Mouse (Mus musculus) liver, embryonic 11.5 days (tissue): Measurements from ENCODE around the gene Fanci. TPM values are rescaled to one million over a fixed set of nuclear protein-coding genes. Genes with fewer than 3 reads are reported as not detected.

Experiments used
- ATAC-seq: fragments of 200-750 bp; cut with Nextera tagmentation; replicated peaks from 2 replicates; pipeline ENCODE4 v1.8.0; 2017; ENCODE audit warnings: moderate number of reproducible peaks, mild to moderate bottlenecking, moderate TSS enrichment, moderate library complexity; ENCODE audit not compliant: low FRiP score
- DNase-seq: peaks from one replicate; pipeline ENCODE4 v3.0.0-alpha.2; 2017; ENCODE audit warnings: low spot score
- H3K27ac ChIP-seq: fragments of 300-500 bp; sonication (generic); 2 replicates; pipeline ENCODE4 v1.5.1; 2014; ENCODE audit warnings: mild to moderate bottlenecking, low read depth, low read length, control low read depth
- H3K27me3 ChIP-seq: fragments of 300-500 bp; sonication (generic); replicated peaks from 2 replicates; pipeline ENCODE4 v1.6.1; 2014; ENCODE audit warnings: low read length, mixed read lengths; ENCODE audit not compliant: control insufficient read depth, insufficient read depth
- H3K36me3 ChIP-seq: fragments of 300-500 bp; sonication (generic); 2 replicates; pipeline ENCODE4 v1.6.1; 2014; ENCODE audit warnings: mild to moderate bottlenecking, low read length, moderate library complexity, mixed read lengths; ENCODE audit not compliant: control insufficient read depth, insufficient read depth
- H3K4me1 ChIP-seq: fragments of 300-500 bp; sonication (generic); replicated peaks from 2 replicates; pipeline ENCODE4 v1.6.1; 2014; ENCODE audit warnings: low read length, mixed read lengths; ENCODE audit not compliant: control insufficient read depth, insufficient read depth
- H3K4me2 ChIP-seq: fragments of 300-500 bp; sonication (generic); 2 replicates; pipeline ENCODE4 v1.6.1; 2014; ENCODE audit warnings: mild to moderate bottlenecking, control low read depth, moderate library complexity
- H3K4me3 ChIP-seq: fragments of 300-500 bp; sonication (generic); 2 replicates; pipeline ENCODE4 v1.5.1; 2014; ENCODE audit warnings: low read depth, low read length, control low read depth
- H3K9ac ChIP-seq: fragments of 300-500 bp; sonication (generic); 2 replicates; pipeline ENCODE4 v1.6.1; 2014; ENCODE audit warnings: low read depth, low read length, control low read depth
- H3K9me3 ChIP-seq: fragments of 300-500 bp; sonication (generic); 2 replicates; pipeline ENCODE4 v1.6.1; 2016; ENCODE audit warnings: low read length, inconsistent platforms, mixed read lengths; ENCODE audit not compliant: control insufficient read depth
- WGBS: fragments of 180-500 bp; shearing (Covaris S2); extraction: QIAGEN DNeasy Blood & Tissue Kit; methylation state at CpG from one replicate; pipeline ENCODE4 v1.1.7; 2014; 5-methylcytosine and 5-hydroxymethylcytosine counted together
- polyA plus RNA-seq: library from polyadenylated mRNA; unstranded; fragments of >200 nt; fragmentation: Nextera tagmentation; extraction: Ambion mirVana; gene quantifications from 2 replicates; pipeline ENCODE4 v1.2.1, GENCODE M21; 2014

Fanci gene
- polyA plus RNA-seq, 1 experiment from 2014 or later = 17.2 TPM

GRCm38 (mm10) chr7:79497701-79498115 is 106.0 kb downstream of the Fanci start:
- Histone ChIP-seq H3K9me3 (no peaks in the 10 kb centered on the region), H3K9ac (no peak overlapping the region), H3K4me2 (no peak overlapping the region), H3K27ac (no peak overlapping the region), H3K4me1 (no peaks in the 10 kb centered on the region), H3K36me3 (no peaks in the 10 kb centered on the region), H3K4me3 (no peak overlapping the region), H3K27me3 (peaks cover 86% of the 10 kb centered on the region)
- DNase-seq (no peak), ATAC-seq (no peak)
- WGBS = 3% methylated on average over 20 of the region's 20 CpGs

- Histone ChIP-seq H3K4me3 (no peak overlapping the region), H3K36me3 (no peaks in the 10 kb centered on the region), H3K9ac (no peak overlapping the region), H3K27ac (no peak overlapping the region), H3K27me3 (peaks cover 93% of the 10 kb centered on the region), H3K9me3 (no peaks in the 10 kb centered on the region), H3K4me2 (no peak overlapping the region), H3K4me1 (no peaks in the 10 kb centered on the region)
- 5% methylated on average over 6 of the region's 6 CpGs for WGBS
- DNase-seq (no peak), ATAC-seq (no peak)
Measured at GRCm38 (mm10) chr7:79498356-79498755, 106.6 kb downstream of the Fanci start.

GRCm38 (mm10) chr7:79498965-79499595 is 107.4 kb downstream of the Fanci start:
- Histone ChIP-seq H3K9me3 (no peaks in the 10 kb centered on the region), H3K4me3 (no peak overlapping the region), H3K27me3 (peaks cover 99% of the 10 kb centered on the region), H3K4me2 (no peak overlapping the region), H3K36me3 (no peaks in the 10 kb centered on the region), H3K9ac (no peak overlapping the region), H3K4me1 (no peaks in the 10 kb centered on the region), H3K27ac (no peak overlapping the region)
- WGBS = 2% methylated on average over 35 of the region's 35 CpGs
- DNase-seq (peak; percentile 76), ATAC-seq (no peak)

Other genes starting within 250 kb of the Fanci start
- 84.9 and 92.0 TPM in 2 replicates for gene Mfge8, start 242.9 kb upstream of the Fanci start, polyA plus RNA-seq
- 11.5 and 13.4 TPM in 2 replicates for gene Abhd2, start 118.7 kb upstream of the Fanci start, polyA plus RNA-seq
- 0.45 TPM in 1 of 2 replicates, not detected in the other for gene Rlbp1, start 4.9 kb upstream of the Fanci start, polyA plus RNA-seq
- gene Polg, start 74.4 kb downstream of the Fanci start, polyA plus RNA-seq = 39.8 and 41.1 TPM in 2 replicates
- gene Rhcg, start 225.7 kb downstream of the Fanci start, polyA plus RNA-seq = not detected in 2 replicates